Mouse (Mus musculus) intestine, postnatal 0 days (tissue): ENCODE measurements around the gene Cenpk. TPM values are rescaled to one million over a fixed set of nuclear protein-coding genes. Genes with fewer than 3 reads are reported as not detected.

ENCODE experiments used
- ATAC-seq: fragments of 200-750 bp; cut with Nextera tagmentation; 2 replicates; pipeline ENCODE4 v1.8.0; 2017; ENCODE audit warnings: mild to moderate bottlenecking, moderate TSS enrichment, moderate library complexity
- H3K27ac ChIP-seq: fragments of 300-500 bp; sonication (generic); 2 replicates; pipeline ENCODE4 v1.5.1; 2014; ENCODE audit warnings: mild to moderate bottlenecking, low read depth, low read length, moderate library complexity
- H3K27me3 ChIP-seq: fragments of 300-500 bp; sonication (generic); replicated peaks from 2 replicates; pipeline ENCODE4 v1.6.1; 2014; ENCODE audit warnings: low read length, mixed read lengths; ENCODE audit not compliant: control insufficient read depth, insufficient read depth
- H3K36me3 ChIP-seq: fragments of 300-500 bp; sonication (generic); 2 replicates; pipeline ENCODE4 v1.6.1; 2014; ENCODE audit warnings: mild to moderate bottlenecking, moderate library complexity; ENCODE audit not compliant: control insufficient read depth, insufficient read depth
- H3K4me1 ChIP-seq: fragments of 300-500 bp; sonication (generic); replicated peaks from 2 replicates; pipeline ENCODE4 v1.6.1; 2014; ENCODE audit warnings: antibody characterized with exemption, low read length, mixed read lengths; ENCODE audit not compliant: control insufficient read depth, insufficient read depth
- H3K4me2 ChIP-seq: fragments of 300-500 bp; sonication (generic); replicated peaks from 2 replicates; pipeline ENCODE4 v1.6.1; 2014; ENCODE audit warnings: low read depth, mild to moderate bottlenecking, moderate library complexity
- H3K4me3 ChIP-seq: fragments of 300-500 bp; sonication (generic); 2 replicates; pipeline ENCODE4 v1.5.1; 2014; ENCODE audit warnings: low read depth, low read length
- H3K9ac ChIP-seq: fragments of 300-500 bp; sonication (generic); 2 replicates; pipeline ENCODE4 v1.6.1; 2014; ENCODE audit warnings: mild to moderate bottlenecking, low read depth, low read length
- H3K9me3 ChIP-seq: fragments of 300-500 bp; sonication (generic); 2 replicates; pipeline ENCODE4 v1.6.1; 2016; ENCODE audit warnings: mixed run types; ENCODE audit not compliant: control insufficient read depth
- CTCF ChIP-seq: sonication (generic); IDR thresholded peaks from 2 replicates; pipeline ENCODE4 v1.5.1; 2016; ENCODE audit warnings: low read depth, mild to moderate bottlenecking, control low read depth, antibody characterized with exemption, moderate library complexity
- WGBS: fragments of 180-500 bp; shearing (Covaris S2); extraction: QIAGEN DNeasy Blood & Tissue Kit; methylation state at CpG from one replicate; pipeline ENCODE4 v1.1.7; 2014; 5-methylcytosine and 5-hydroxymethylcytosine counted together
- polyA plus RNA-seq: library from polyadenylated mRNA; unstranded; fragments of >200 nt; fragmentation: Nextera tagmentation; extraction: Ambion mirVana; gene quantifications from 2 replicates; pipeline ENCODE4 v1.2.1, GENCODE M21; 2015

Cenpk gene
- polyA plus RNA-seq, 1 experiment from 2014 or later, result 25.1 TPM

DNA sequence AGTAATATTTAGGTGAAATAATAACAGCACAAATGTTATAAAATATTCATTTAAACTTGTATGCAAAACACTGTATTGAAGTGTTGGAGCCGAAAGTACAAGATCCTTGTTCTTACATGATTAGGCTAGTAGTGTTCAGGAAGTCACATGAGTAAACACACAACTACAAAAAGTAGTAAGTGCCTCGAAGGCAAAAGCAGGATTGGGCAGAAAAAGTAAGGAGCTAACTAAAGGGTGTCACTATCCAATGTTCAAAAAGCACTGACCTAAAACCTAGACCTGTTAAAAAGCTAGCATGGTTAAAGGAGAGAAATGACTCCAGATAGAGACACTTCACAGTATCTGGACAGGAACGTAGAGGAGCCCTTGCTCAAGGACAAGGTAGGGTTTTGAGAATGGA is 933 bp upstream of the Cenpk start:
- H3K27me3 ChIP-seq, result no peaks in the 10 kb centered on the region
- H3K4me1 ChIP-seq, result no peaks in the 10 kb centered on the region
- no peak for ATAC-seq
- TF ChIP-seq CTCF, result no peak
- H3K4me3 ChIP-seq, result peak overlapping the region; percentile 91
- 24% methylated on average over 3 of the region's 3 CpGs for WGBS
- peaks cover 4% of the 10 kb centered on the region; the same call in 1 of the 2 replicates for H3K36me3 ChIP-seq
- H3K9me3 ChIP-seq, result no peaks in the 10 kb centered on the region
- H3K27ac ChIP-seq, result no peak overlapping the region
- peak overlapping the region; percentile 85; the same call in 1 of the 2 replicates for H3K9ac ChIP-seq
- H3K4me2 ChIP-seq, result peak overlapping the region; percentile 74

DNA sequence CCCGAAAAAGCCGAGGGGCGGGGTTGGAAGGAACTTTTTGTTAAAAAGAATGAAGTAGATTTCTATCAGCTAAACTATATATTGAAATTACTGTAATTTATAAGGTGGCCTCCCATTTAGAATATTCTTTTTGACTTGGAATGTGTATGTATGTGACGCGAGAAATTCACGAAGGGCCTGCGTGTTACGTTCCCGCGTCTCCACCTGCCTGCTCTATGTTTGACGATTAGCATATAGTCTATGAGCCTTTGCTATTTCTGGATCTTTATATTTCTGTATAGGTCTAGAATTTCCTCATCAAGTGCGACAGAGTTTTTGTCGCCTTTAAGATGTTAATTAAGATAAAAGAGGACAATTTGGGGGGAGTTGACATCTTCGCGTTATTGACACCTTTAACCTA is 770 bp downstream of the Cenpk start:
- Histone ChIP-seq H3K27me3 (no peaks in the 10 kb centered on the region), H3K4me1 (no peaks in the 10 kb centered on the region), H3K27ac (no peak overlapping the region), H3K9me3 (no peaks in the 10 kb centered on the region), H3K4me2 (peak overlapping the region; percentile 70), H3K9ac (peak overlapping the region; percentile 85), H3K4me3 (peak overlapping the region; percentile 91), H3K36me3 (peaks cover 4% of the 10 kb centered on the region; the same call in 1 of the 2 replicates)
- 5% methylated on average over 15 of the region's 15 CpGs for WGBS
- no peak for ATAC-seq
- TF ChIP-seq CTCF, result no peak

DNA sequence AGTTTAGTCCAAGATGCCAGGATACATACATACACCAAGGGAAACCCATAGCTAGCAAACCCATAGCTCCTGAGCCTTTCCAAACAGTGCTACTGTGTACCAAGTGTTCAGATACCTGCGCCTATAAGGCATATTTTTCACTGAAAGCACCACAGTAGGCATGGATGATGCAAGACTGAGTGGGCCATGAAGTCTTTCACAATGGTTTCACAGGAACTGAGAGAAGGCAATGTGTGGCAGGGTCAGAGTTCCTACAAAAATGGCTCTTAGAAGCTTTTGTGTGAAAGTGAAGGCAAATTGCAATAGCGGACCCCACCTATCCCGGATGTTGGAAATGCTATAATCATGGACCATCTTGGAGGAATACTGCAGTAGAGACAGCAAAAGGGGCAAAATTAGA is 30.6 kb downstream of the Cenpk start:
- Histone ChIP-seq H3K36me3 (no peaks in the 10 kb centered on the region), H3K27ac (no peak overlapping the region), H3K4me3 (no peak overlapping the region), H3K4me2 (no peak overlapping the region), H3K9ac (no peak overlapping the region), H3K9me3 (no peaks in the 10 kb centered on the region), H3K27me3 (no peaks in the 10 kb centered on the region), H3K4me1 (no peaks in the 10 kb centered on the region)
- no peak for ATAC-seq
- WGBS, result 88% methylated on average over 3 of the region's 3 CpGs
- TF ChIP-seq CTCF, result no peak

DNA sequence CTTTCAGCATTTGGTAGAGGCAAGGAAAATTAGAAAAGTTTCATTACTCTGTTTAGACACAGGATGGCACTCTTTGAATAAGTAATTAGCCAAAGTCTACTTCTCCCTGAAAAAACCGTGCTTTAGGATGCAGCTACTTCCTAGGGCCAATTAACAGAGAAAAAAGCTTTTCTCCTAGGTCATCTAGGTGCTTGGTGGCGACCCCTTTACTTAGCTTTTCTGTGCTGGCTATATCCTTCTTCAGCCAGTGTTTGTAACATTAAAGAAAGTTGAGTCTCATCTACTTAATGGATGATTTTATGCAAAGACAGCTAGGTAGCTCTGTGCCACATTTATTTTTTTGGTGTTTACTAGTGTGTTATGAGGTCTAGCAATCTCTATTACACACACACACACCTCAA is 56.6 kb downstream of the Cenpk start:
- peak; percentile 72 for TF ChIP-seq CTCF
- no peak overlapping the region for H3K4me3 ChIP-seq
- no peak overlapping the region for H3K27ac ChIP-seq
- no peaks in the 10 kb centered on the region for H3K4me1 ChIP-seq
- no peak overlapping the region for H3K9ac ChIP-seq
- 2% methylated on average over 2 of the region's 2 CpGs for WGBS
- H3K36me3 ChIP-seq, result no peaks in the 10 kb centered on the region
- ATAC-seq, result no peak
- no peak overlapping the region; the same call in 1 of the 2 replicates for H3K4me2 ChIP-seq
- no peaks in the 10 kb centered on the region for H3K27me3 ChIP-seq
- H3K9me3 ChIP-seq, result no peaks in the 10 kb centered on the region

DNA sequence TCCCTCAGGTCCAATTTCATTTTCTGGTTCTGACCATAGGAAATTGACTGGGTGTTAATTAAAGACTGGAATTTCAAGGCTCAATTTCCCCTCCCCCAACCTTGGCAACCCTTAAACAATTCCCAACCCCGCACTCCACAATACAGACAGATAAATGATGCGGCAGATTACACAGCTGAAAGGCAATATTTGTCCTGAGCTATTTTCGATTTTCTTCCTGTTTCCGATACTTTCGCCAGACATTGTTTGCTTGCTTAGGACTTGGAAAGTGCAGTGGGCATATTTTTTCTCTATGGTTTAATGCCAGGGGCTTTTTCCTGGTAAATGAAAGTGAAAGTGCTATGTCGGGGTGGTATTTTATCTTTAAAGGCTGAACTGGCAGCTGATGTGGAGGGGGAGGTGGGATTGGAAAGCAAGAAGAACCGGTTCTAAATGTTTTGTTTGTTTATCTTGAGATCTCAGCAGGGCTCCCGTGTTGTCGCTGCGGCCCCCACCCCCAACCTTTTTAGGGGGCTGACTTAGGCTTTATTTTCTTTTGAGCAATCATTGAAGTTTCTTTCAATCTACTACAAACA is 57.4 kb downstream of the Cenpk start:
- H3K27ac ChIP-seq, result peak overlapping the region; percentile 68
- ATAC-seq, result no peak
- WGBS, result under 1% methylated on average over 10 of the region's 10 CpGs

DNA sequence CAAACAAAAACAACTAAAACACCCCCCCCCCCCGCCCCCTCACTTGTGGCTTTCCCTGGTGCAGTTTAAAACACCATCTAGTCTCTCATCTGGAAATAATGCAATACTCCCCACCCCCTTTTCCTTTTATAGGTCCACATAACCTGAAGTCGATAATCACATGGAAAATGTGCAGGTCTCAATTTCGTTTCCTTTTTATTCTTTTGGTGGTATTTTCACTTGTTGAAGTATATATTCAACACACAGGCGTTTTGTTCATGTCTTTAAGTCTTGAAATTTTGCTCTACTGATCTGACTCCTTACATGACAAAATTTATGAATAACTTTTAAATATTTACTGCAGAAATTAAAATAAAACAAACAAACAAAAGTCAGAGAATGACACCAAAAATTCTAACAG is 57.9 kb downstream of the Cenpk start:
- ATAC-seq, result no peak
- no peak for TF ChIP-seq CTCF
- peak overlapping the region; percentile 59 for H3K4me3 ChIP-seq
- peak overlapping the region; percentile 79 for H3K4me2 ChIP-seq
- WGBS, result 2% methylated on average over 4 of the region's 4 CpGs
- peak overlapping the region; percentile 68 for H3K27ac ChIP-seq
- no peaks in the 10 kb centered on the region for H3K4me1 ChIP-seq
- 0 out of 2 replicates have a peak overlapping the region, but pooled peaks have one; percentile 45 for H3K9ac ChIP-seq
- no peaks in the 10 kb centered on the region for H3K27me3 ChIP-seq
- no peaks in the 10 kb centered on the region for H3K9me3 ChIP-seq
- H3K36me3 ChIP-seq, result no peaks in the 10 kb centered on the region

More for the DNA sequence above, 57.4 kb downstream of the Cenpk start:
- no peaks in the 10 kb centered on the region for H3K4me1 ChIP-seq
- TF ChIP-seq CTCF, result no peak
- no peaks in the 10 kb centered on the region for H3K9me3 ChIP-seq
- H3K27me3 ChIP-seq, result no peaks in the 10 kb centered on the region
- H3K36me3 ChIP-seq, result no peaks in the 10 kb centered on the region
- H3K4me2 ChIP-seq, result peak overlapping the region; percentile 79
- H3K4me3 ChIP-seq, result peak overlapping the region; percentile 59
- H3K9ac ChIP-seq, result 0 out of 2 replicates have a peak overlapping the region, but pooled peaks have one; percentile 45
